Mouse (Mus musculus) MN1 (cell line): ENCODE measurements at regions not wholly inside any gene's neighbourhood (a gene's known extent, or its start where the extent isn't known, plus 50 kb on each side); places are given as distances from the start of the nearest gene placed in this dataset.

ENCODE experiments used
- DNase-seq: peaks from one replicate; pipeline ENCODE4 v3.0.0-alpha.2; 2016; ENCODE audit warnings: low spot score

GRCm38 (mm10) chr5:119497501-119497900, 173.0 kb upstream of the Tbx3 start:
- DNase-seq: peak; percentile 10

- DNase-seq: no peak
Measured at GRCm38 (mm10) chr5:119498431-119498830, 172.0 kb upstream of the Tbx3 start.

GRCm38 (mm10) chr5:119507709-119508108, 162.8 kb upstream of the Tbx3 start:
- no peak for DNase-seq

- no peak for DNase-seq
Measured at GRCm38 (mm10) chr5:119518506-119519252, 151.8 kb upstream of the Tbx3 start.

- DNase-seq: no peak
Measured at GRCm38 (mm10) chr5:119524171-119524570, 146.3 kb upstream of the Tbx3 start.

GRCm38 (mm10) chr5:119525960-119526359, 144.5 kb upstream of the Tbx3 start:
- DNase-seq: no peak

GRCm38 (mm10) chr5:119530009-119530408, 140.5 kb upstream of the Tbx3 start:
- no peak for DNase-seq

GRCm38 (mm10) chr5:119534946-119535345, 135.5 kb upstream of the Tbx3 start:
- DNase-seq: no peak

GRCm38 (mm10) chr5:119542836-119543235, 127.6 kb upstream of the Tbx3 start:
- DNase-seq: no peak

- no peak for DNase-seq
Measured at GRCm38 (mm10) chr5:119543716-119544115, 126.8 kb upstream of the Tbx3 start.

- no peak for DNase-seq
Measured at GRCm38 (mm10) chr5:119544681-119545080, 125.8 kb upstream of the Tbx3 start.

- DNase-seq: no peak
Measured at GRCm38 (mm10) chr5:119547070-119547469, 123.4 kb upstream of the Tbx3 start.

GRCm38 (mm10) chr5:119550916-119551315, 119.6 kb upstream of the Tbx3 start:
- DNase-seq: no peak

GRCm38 (mm10) chr5:119553469-119553868, 117.0 kb upstream of the Tbx3 start:
- no peak for DNase-seq

GRCm38 (mm10) chr5:119557071-119557470, 113.4 kb upstream of the Tbx3 start:
- DNase-seq: no peak

GRCm38 (mm10) chr5:119559696-119560095, 110.8 kb upstream of the Tbx3 start:
- DNase-seq: no peak

- DNase-seq: no peak
Measured at GRCm38 (mm10) chr5:119560392-119560791, 110.1 kb upstream of the Tbx3 start.

- DNase-seq: no peak
Measured at GRCm38 (mm10) chr5:119561531-119561930, 108.9 kb upstream of the Tbx3 start.

- peak; percentile 25 for DNase-seq
Measured at GRCm38 (mm10) chr5:119563510-119564351, 106.7 kb upstream of the Tbx3 start.

GRCm38 (mm10) chr5:119567639-119568038, 102.8 kb upstream of the Tbx3 start:
- DNase-seq: no peak

- DNase-seq: no peak
Measured at GRCm38 (mm10) chr5:119570054-119570453, 100.4 kb upstream of the Tbx3 start.

- no peak for DNase-seq
Measured at GRCm38 (mm10) chr5:119571644-119572043, 98.8 kb upstream of the Tbx3 start.

GRCm38 (mm10) chr5:119575124-119575523, 95.3 kb upstream of the Tbx3 start:
- DNase-seq: no peak
